Mouse (Mus musculus): Measurements from ENCODE around the gene Pgls. TPM values are rescaled to one million over a fixed set of nuclear protein-coding genes. Genes with fewer than 3 reads are reported as not detected.

The Pgls gene
- polyA plus RNA-seq, 1 experiment from 2014 or later, result 218 TPM

GRCm38 (mm10) chr8:71568387-71568937 is 23.5 kb upstream of the Pgls start, which contains the start of gene Slc27a1:
Gene Slc27a1, plus strand, starts transcription at chr8:71568882.
- Histone ChIP-seq H3K27me3 (ENCODE audit: control insufficient read depth, insufficient read depth, low read depth, low read length) (no peaks in the 10 kb centered on the region), H3K4me2 (ENCODE audit: low read depth, low read length) (peak within 1 kb of the TSS; percentile 74), H3K27ac (ENCODE audit: low read length) (peak within 1 kb of the TSS; percentile 91), H3K4me1 (replicated peaks; ENCODE audit: control insufficient read depth, insufficient read depth, low read length) (peaks cover 9% of the 10 kb centered on the region), H3K9ac (ENCODE audit: low read length) (peak within 1 kb of the TSS; percentile 70), H3K9me3 (ENCODE audit: control insufficient read depth, low read length) (0 out of 2 replicates have a peak, but pooled peaks cover 2% of the 10 kb centered on the region), H3K36me3 (ENCODE audit: control insufficient read depth, insufficient read depth, low read length) (no peaks in the 10 kb centered on the region), H3K4me3 (ENCODE audit: low read length) (peak within 1 kb of the TSS; percentile 62)
- WGBS, result 11% methylated on average over 13 of the region's 13 CpGs
- no peak for ATAC-seq (ENCODE audit: low read depth)

GRCm38 (mm10) chr8:71568941-71569340 is 23.0 kb upstream of the Pgls start:
- H3K36me3 ChIP-seq (ENCODE audit: control insufficient read depth, insufficient read depth, low read length), result no peaks in the 10 kb centered on the region
- no peaks in the 10 kb centered on the region for H3K27me3 ChIP-seq (ENCODE audit: control insufficient read depth, insufficient read depth, low read depth, low read length)
- H3K4me2 ChIP-seq (ENCODE audit: low read depth, low read length), result peak overlapping the region; percentile 74
- peak overlapping the region; percentile 70 for H3K9ac ChIP-seq (ENCODE audit: low read length)
- H3K27ac ChIP-seq (ENCODE audit: low read length), result peak overlapping the region; percentile 91
- H3K4me3 ChIP-seq (ENCODE audit: low read length), result peak overlapping the region; percentile 62
- ATAC-seq (ENCODE audit: low read depth), result no peak
- H3K9me3 ChIP-seq (ENCODE audit: control insufficient read depth, low read length), result 0 out of 2 replicates have a peak, but pooled peaks cover 2% of the 10 kb centered on the region
- 30% methylated on average over 6 of the region's 6 CpGs for WGBS
- H3K4me1 ChIP-seq (replicated peaks; ENCODE audit: control insufficient read depth, insufficient read depth, low read length), result peaks cover 9% of the 10 kb centered on the region

GRCm38 (mm10) chr8:71569366-71570290 is 22.3 kb upstream of the Pgls start:
- under 1% methylated on average over 51 of the region's 51 CpGs for WGBS
- no peaks in the 10 kb centered on the region for H3K36me3 ChIP-seq (ENCODE audit: control insufficient read depth, insufficient read depth, low read length)
- H3K4me3 ChIP-seq (ENCODE audit: low read length), result peak overlapping the region; percentile 62
- H3K27ac ChIP-seq (ENCODE audit: low read length), result peak overlapping the region; percentile 91
- H3K9me3 ChIP-seq (ENCODE audit: control insufficient read depth, low read length), result no peaks in the 10 kb centered on the region
- peaks cover 9% of the 10 kb centered on the region for H3K4me1 ChIP-seq (replicated peaks; ENCODE audit: control insufficient read depth, insufficient read depth, low read length)
- H3K27me3 ChIP-seq (ENCODE audit: control insufficient read depth, insufficient read depth, low read depth, low read length), result no peaks in the 10 kb centered on the region
- H3K4me2 ChIP-seq (ENCODE audit: low read depth, low read length), result peak overlapping the region; percentile 74
- H3K9ac ChIP-seq (ENCODE audit: low read length), result peak overlapping the region; percentile 70
- peak; percentile 77 for ATAC-seq (ENCODE audit: low read depth)

GRCm38 (mm10) chr8:71570291-71570954 is 21.6 kb upstream of the Pgls start:
- H3K4me3 ChIP-seq (ENCODE audit: low read length), result peak overlapping the region; percentile 62
- H3K27me3 ChIP-seq (ENCODE audit: control insufficient read depth, insufficient read depth, low read depth, low read length), result no peaks in the 10 kb centered on the region
- H3K36me3 ChIP-seq (ENCODE audit: control insufficient read depth, insufficient read depth, low read length), result no peaks in the 10 kb centered on the region
- H3K9ac ChIP-seq (ENCODE audit: low read length), result peak overlapping the region; percentile 67
- WGBS, result under 1% methylated on average over 41 of the region's 41 CpGs
- no peaks in the 10 kb centered on the region for H3K9me3 ChIP-seq (ENCODE audit: control insufficient read depth, low read length)
- peaks cover 9% of the 10 kb centered on the region for H3K4me1 ChIP-seq (replicated peaks; ENCODE audit: control insufficient read depth, insufficient read depth, low read length)
- peak overlapping the region; percentile 85 for H3K27ac ChIP-seq (ENCODE audit: low read length)
- ATAC-seq (ENCODE audit: low read depth), result peak; percentile 87
- peak overlapping the region; percentile 74 for H3K4me2 ChIP-seq (ENCODE audit: low read depth, low read length)

- H3K27me3 ChIP-seq (ENCODE audit: control insufficient read depth, insufficient read depth, low read depth, low read length), result no peaks in the 10 kb centered on the region
- no peak for ATAC-seq (ENCODE audit: low read depth)
- H3K4me1 ChIP-seq (replicated peaks; ENCODE audit: control insufficient read depth, insufficient read depth, low read length), result peaks cover 9% of the 10 kb centered on the region
- no peak overlapping the region for H3K9ac ChIP-seq (ENCODE audit: low read length)
- 77% methylated on average over 2 of the region's 2 CpGs for WGBS
- no peaks in the 10 kb centered on the region for H3K9me3 ChIP-seq (ENCODE audit: control insufficient read depth, low read length)
- peak overlapping the region; percentile 60; the same call in 1 of the 2 replicates for H3K27ac ChIP-seq (ENCODE audit: low read length)
- H3K4me3 ChIP-seq (ENCODE audit: low read length), result no peak overlapping the region
- H3K36me3 ChIP-seq (ENCODE audit: control insufficient read depth, insufficient read depth, low read length), result no peaks in the 10 kb centered on the region
- no peak overlapping the region for H3K4me2 ChIP-seq (ENCODE audit: low read depth, low read length)
Measured at GRCm38 (mm10) chr8:71572077-71572476, 19.9 kb upstream of the Pgls start.

- Histone ChIP-seq H3K27ac (ENCODE audit: low read length) (peak overlapping the region; percentile 60), H3K27me3 (ENCODE audit: control insufficient read depth, insufficient read depth, low read depth, low read length) (no peaks in the 10 kb centered on the region), H3K4me2 (ENCODE audit: low read depth, low read length) (no peak overlapping the region), H3K9ac (ENCODE audit: low read length) (no peak overlapping the region), H3K4me1 (replicated peaks; ENCODE audit: control insufficient read depth, insufficient read depth, low read length) (peaks cover 9% of the 10 kb centered on the region), H3K36me3 (ENCODE audit: control insufficient read depth, insufficient read depth, low read length) (no peaks in the 10 kb centered on the region), H3K4me3 (ENCODE audit: low read length) (no peak overlapping the region), H3K9me3 (ENCODE audit: control insufficient read depth, low read length) (no peaks in the 10 kb centered on the region)
- peak; percentile 5; the same call in 1 of the 2 replicates for ATAC-seq (ENCODE audit: low read depth)
- WGBS, result 59% methylated on average over 9 of the region's 9 CpGs
Measured at GRCm38 (mm10) chr8:71572847-71573633, 18.9 kb upstream of the Pgls start.

GRCm38 (mm10) chr8:71574426-71574825 is 17.6 kb upstream of the Pgls start:
- Histone ChIP-seq H3K36me3 (ENCODE audit: control insufficient read depth, insufficient read depth, low read length) (no peaks in the 10 kb centered on the region), H3K4me3 (ENCODE audit: low read length) (no peak overlapping the region), H3K9ac (ENCODE audit: low read length) (no peak overlapping the region), H3K4me2 (ENCODE audit: low read depth, low read length) (no peak overlapping the region), H3K27ac (ENCODE audit: low read length) (no peak overlapping the region), H3K9me3 (ENCODE audit: control insufficient read depth, low read length) (no peaks in the 10 kb centered on the region), H3K4me1 (replicated peaks; ENCODE audit: control insufficient read depth, insufficient read depth, low read length) (no peaks in the 10 kb centered on the region), H3K27me3 (ENCODE audit: control insufficient read depth, insufficient read depth, low read depth, low read length) (no peaks in the 10 kb centered on the region)
- ATAC-seq (ENCODE audit: low read depth), result no peak
- 64% methylated on average over 7 of the region's 7 CpGs for WGBS

GRCm38 (mm10) chr8:71575020-71575419 is 17.0 kb upstream of the Pgls start:
- H3K4me3 ChIP-seq (ENCODE audit: low read length), result no peak overlapping the region
- no peaks in the 10 kb centered on the region for H3K9me3 ChIP-seq (ENCODE audit: control insufficient read depth, low read length)
- no peak overlapping the region for H3K4me2 ChIP-seq (ENCODE audit: low read depth, low read length)
- ATAC-seq (ENCODE audit: low read depth), result no peak
- H3K27ac ChIP-seq (ENCODE audit: low read length), result no peak overlapping the region
- 50% methylated on average over 1 of the region's 1 CpGs for WGBS
- H3K9ac ChIP-seq (ENCODE audit: low read length), result no peak overlapping the region
- no peaks in the 10 kb centered on the region for H3K27me3 ChIP-seq (ENCODE audit: control insufficient read depth, insufficient read depth, low read depth, low read length)
- H3K4me1 ChIP-seq (replicated peaks; ENCODE audit: control insufficient read depth, insufficient read depth, low read length), result no peaks in the 10 kb centered on the region
- no peaks in the 10 kb centered on the region for H3K36me3 ChIP-seq (ENCODE audit: control insufficient read depth, insufficient read depth, low read length)

All from lung, embryonic 16.5 days (tissue).